Mouse (Mus musculus): ENCODE results near the gene Ccdc14. TPM values are rescaled to one million over a fixed set of nuclear protein-coding genes. Genes with fewer than 3 reads are reported as not detected.

Ccdc14 gene
- polyA plus RNA-seq, 1 experiment: 4.0 TPM

GRCm38 (mm10) chr16:34770127-34770526 is 79.7 kb downstream of the Ccdc14 start:
- H3K4me3 ChIP-seq (ENCODE audit: insufficient read depth, low read length): no peak overlapping the region
- TF ChIP-seq POLR2A (IDR thresholded peaks at IDR 0.05; ENCODE audit: borderline replicate concordance, low read depth, low read length): no peak
- no peak for TF ChIP-seq CTCF (IDR thresholded peaks at IDR 0.05; ENCODE audit: low read depth, low read length)
- H3K27ac ChIP-seq (ENCODE audit: insufficient read depth, low read depth, low read length): no peak overlapping the region
- H3K4me1 ChIP-seq (ENCODE audit: control insufficient read depth, insufficient read depth, low read length): no peaks in the 10 kb centered on the region

- Histone ChIP-seq H3K4me1 (ENCODE audit: control insufficient read depth, insufficient read depth, low read length) (no peaks in the 10 kb centered on the region), H3K4me3 (ENCODE audit: insufficient read depth, low read length) (no peak overlapping the region), H3K27ac (ENCODE audit: insufficient read depth, low read depth, low read length) (no peak overlapping the region)
- TF ChIP-seq CTCF (IDR thresholded peaks at IDR 0.05; ENCODE audit: low read depth, low read length): no peak
- TF ChIP-seq POLR2A (IDR thresholded peaks at IDR 0.05; ENCODE audit: borderline replicate concordance, low read depth, low read length): no peak
Observed at GRCm38 (mm10) chr16:34772445-34773032, 82.1 kb downstream of the Ccdc14 start.

Other genes with a start within 250 kb of the Ccdc14 start
- gene Kalrn, start 117.1 kb upstream of the Ccdc14 start, polyA plus RNA-seq (2012; ENCODE audit: insufficient read depth, insufficient read length, missing spikeins): 0.24 TPM in 1 of 2 replicates, not detected in the other
- not detected in 2 replicates for gene Ropn1, start 40.7 kb upstream of the Ccdc14 start, polyA plus RNA-seq (2012; ENCODE audit: insufficient read depth, insufficient read length, missing spikeins)
- 1.0 and 1.3 TPM in 2 replicates for gene Mylk, start 54.6 kb downstream of the Ccdc14 start, polyA plus RNA-seq (2012; ENCODE audit: insufficient read depth, insufficient read length, missing spikeins)

All from bone marrow macrophage, adult 2 months (primary cell).